Mouse (Mus musculus) layer of hippocampus, adult 8-10 months (tissue): ENCODE measurements around the gene Jmjd6. TPM values are rescaled to one million over a fixed set of nuclear protein-coding genes. Genes with fewer than 3 reads are reported as not detected.
"Not testable (repeated sequence)": the region's sequence is repeated elsewhere in the genome, so short reads cannot be mapped to it uniquely, and the experiment has no call there.

Experiments used
- DNase-seq, 2 experiments: peaks; one replicate each; pipeline ENCODE4 v3.0.0; 2022; ENCODE audit warnings: low spot score in 2 of 2
- total RNA-seq, 4 experiments: library from RNA; stranded (reverse); gene quantifications; 2 replicates each; pipeline ENCODE4 v1.2.4; 2022

Gene Jmjd6
- total RNA-seq, 4 experiments from 2014 or later, result 29.1 to 36.5 (median 32.4) TPM

DNA sequence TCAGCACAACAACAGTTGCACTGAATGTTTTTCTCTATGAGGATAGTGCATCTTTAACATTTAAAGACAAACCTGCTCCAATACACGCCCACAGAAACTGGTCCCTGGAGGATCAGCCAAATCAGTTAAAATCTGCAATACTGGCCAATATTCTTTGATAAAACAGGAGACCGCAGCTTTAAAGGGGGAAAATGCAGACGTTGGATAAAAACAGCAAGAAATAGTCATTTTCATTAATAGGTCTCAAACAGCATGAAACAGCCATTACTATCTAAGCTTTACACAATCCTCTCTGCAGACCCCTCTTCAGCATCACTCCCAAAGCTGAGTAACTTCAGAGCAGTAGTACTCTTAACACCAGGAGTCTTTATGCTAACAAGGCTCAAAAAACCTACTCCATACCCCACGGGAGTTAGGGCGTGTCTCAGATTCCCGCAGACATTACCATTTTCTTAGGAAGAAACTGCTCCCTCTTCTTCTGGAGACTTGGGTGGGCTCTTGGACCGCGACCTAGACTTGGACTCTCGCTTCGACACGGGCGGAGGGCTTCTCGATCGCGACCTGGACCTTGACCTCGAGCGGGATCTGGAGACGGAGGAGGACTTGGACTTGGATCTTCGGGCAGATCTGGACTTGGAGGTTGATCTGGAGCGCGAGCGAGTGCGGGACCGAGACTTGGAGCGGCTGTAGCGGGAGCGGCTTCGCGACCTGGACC, 8.5 kb upstream of the Jmjd6 start:
- DNase-seq, result peak in 1 of 2 experiments; percentile 54

DNA sequence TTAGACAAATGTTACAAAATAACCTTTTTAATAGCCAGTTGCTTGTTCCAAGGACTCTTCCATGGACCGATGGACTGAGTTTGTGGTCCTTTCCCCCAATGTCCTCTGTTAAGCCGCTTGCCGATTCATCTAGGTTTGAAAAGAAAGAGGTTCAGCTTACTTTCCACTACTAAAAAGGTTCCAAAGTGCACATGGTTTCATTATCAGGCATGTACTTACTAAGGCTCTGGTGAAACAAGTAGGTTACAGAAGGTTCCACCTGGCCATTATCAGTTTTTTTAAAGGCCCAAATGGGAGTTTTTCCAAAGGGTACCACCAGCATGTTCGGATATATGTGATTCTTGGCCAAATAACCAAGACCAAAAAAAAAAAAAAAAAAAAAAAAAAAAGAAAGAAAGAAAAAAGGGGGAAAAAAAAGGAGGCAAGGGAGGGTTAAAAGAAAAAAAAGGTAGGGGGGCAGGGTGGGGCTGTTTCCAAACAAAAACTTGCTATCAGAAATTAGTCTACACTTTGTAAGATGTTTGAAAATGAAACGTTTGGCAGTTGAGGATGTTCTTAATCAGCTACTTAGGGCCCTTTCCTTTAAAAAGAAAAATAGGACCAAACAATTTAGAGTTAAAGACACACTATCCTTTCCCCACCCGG, 7.7 kb upstream of the Jmjd6 start:
- DNase-seq, result no peak

DNA sequence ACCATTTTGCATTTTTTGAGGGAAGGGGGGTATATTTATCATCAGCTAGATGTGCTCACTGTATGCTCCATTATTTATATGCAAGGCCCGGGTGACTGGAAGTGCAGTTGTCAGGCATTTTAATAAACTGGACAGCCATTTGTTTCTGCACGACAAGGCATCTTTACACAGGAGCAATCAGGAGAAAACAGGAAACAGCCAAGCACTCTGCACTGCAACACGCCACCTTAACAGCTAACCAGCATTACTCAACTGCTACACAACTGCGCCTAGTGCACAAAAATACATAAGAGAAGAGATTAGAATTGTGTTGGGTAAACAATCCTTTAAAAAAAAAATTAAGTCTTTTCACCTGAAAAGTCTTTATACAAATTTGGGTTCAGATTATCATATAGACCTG, 6.8 kb upstream of the Jmjd6 start:
- no peak for DNase-seq

DNA sequence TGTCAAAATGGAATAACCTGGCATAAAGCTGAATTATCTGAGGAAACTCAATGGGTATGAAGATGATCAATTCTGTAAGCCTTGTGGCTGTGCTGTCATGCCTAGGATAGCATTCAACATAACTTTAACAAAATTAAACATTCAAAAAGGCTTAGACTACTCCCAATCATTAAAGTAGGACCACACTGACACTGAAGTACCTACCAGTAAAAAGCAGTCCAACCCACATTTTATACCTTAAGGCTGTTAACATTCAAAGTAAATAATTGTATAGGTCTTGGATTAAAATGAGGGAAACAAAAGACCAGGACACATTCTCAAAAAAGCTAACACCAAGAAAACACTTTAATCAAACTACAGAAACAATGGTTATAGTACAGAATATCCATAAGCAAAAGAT, 6.3 kb upstream of the Jmjd6 start:
- DNase-seq, result no peak

DNA sequence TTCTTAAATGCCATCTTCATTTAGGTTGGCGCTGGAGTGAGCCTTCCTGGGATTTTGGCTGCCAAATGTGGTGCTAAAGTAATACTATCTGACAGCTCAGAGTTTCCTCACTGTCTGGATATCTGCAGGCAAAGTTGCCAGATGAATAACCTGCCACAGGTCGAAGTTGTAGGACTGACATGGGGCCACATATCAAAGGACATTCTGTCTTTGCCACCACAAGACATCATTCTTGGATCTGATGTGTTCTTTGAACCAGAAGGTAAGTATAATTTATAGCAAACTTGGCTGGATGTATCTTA, 5.6 kb upstream of the Jmjd6 start:
- not testable (repeated sequence) for DNase-seq

DNA sequence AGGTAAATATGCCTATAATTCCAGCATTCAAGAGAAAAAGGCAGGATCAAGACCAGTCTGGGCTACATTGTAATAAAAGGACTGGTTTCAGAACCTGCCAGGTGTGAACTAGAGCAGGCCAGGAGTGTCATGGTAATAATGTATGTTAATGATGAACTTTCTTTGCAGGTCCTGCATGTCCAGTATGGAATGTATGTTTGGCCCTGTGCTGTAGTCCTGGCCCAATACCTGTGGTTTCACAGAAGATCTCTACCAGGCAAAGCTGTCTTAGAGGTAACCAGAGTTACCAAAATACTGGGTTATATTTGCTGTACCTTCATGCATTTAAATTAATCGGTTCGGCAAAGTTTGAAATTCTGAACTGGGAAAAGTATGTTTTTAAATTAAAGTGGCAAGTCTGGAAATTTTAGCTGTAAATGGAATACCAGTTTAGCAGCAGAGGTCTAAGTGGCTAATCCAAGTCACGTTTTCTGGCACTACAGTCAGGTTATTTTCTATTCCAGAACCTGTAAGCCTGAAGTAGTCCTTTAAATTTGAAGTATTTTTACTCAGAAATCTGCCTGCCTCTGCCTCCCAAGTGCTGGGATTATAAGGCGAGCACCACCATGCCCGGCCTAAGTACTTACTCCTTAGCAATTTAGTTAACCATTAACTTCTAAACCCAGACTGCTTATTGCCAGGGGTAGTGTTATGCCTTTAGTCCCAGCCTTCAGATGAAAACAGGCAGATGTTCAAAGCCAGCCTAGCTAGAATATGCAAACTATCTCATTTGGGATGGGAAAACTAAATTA, 5.0 kb upstream of the Jmjd6 start:
- no peak for DNase-seq

DNA sequence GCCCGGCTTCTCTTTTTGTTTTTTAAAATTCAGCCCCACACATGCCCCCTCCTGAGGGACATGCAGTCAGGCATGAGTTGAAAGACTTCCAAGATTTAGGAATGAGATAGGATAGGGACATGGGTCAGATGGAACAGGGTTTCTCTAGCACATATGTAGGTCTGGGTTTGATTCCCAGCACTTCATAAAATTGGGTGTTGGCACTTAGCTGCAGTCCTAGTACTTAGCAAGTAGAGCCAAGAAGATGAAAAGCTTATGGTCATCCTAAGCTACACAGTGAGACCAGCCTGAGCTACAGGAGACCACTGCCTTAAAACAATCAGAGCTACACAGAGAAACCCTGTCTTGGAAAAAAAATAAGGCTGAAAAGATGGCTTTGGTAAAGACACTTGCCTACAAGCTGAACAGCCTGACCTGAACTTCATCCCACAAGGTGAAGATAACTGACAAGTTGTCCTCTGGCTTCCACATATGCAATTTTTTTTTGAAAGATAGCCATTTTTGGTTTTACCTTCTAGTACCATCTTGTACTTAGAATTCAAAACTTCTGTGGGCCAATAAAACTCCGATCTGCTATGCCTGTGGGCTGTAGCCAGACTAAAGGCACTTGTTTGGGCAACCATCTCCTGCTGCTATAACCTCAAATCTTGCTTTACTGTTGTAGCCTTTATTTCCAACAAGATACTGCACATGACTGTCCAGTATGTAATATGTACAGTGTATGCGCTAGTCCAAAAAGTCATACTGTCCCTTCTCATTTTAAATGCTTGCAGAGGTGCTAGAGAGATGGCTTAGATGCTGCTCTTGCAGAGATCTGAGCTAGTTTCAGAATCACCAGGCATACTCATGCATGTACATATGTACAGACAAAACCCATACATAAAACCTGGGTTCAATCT, 4.2 kb upstream of the Jmjd6 start:
- DNase-seq, result no peak

DNA sequence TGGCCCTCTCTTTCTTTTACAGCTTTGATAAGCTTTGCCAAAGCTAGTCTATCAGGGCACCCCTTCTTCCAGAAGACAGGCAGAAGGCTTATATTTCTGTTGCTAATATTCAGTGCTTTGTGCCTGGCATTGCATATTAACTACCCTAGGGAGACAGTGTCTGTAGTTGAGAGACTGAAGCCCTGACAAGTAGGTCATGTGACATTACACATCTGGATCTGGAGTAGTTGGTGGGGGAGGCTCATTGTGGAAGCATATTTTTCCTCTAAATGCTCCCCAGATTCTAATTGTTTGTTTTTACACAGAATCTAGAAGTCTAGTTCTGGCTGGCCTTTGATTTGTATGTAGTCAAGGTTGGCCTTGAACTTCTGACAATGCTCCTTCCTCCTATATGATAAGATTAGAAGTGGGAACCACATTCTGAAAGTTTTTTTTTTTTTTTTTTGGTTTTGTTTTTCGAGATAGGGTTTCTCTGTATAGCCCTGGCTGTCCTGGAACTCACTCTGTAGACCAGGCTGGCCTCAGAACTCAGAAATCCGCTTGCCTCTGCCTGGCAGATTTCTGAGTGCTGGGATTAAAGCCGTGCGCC, 3.4 kb upstream of the Jmjd6 start:
- DNase-seq, result no peak

DNA sequence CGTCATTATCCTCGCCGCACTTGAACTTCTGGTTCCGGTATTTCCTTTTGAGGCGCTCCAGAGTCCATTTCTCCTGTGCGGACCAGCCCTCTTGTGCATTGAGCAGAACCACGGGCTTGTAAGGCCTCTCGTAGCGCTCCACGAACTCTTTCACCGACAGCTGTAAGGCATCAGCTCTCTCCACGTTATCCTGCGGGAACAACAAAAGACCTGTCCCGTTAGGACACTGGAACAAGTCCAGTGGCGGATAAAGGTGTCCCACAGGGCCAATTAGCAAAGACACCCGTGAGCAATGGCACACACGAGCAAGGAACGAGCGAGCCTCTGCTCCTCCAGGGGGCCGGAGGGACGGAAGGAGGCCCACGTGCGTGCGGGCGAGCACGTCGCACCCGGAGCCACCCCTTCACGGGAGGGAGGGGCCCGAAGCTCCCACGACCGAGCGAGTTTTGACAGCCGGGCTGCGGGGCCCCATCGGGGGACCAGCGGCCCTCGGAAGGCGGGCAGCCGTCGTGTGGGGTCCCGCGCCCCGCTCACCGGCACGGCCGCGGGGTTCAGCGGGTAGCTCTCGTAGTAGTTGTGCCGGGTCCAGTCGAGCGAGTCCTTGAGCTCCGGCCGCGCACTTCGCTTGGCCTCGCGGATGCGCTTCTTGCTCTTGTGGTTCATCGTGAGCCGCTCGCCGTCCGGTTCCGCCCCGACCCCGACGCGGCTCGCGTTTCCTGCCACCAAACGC, 553 bp downstream of the Jmjd6 start:
- peak; percentile 60 to 63 for DNase-seq

DNA sequence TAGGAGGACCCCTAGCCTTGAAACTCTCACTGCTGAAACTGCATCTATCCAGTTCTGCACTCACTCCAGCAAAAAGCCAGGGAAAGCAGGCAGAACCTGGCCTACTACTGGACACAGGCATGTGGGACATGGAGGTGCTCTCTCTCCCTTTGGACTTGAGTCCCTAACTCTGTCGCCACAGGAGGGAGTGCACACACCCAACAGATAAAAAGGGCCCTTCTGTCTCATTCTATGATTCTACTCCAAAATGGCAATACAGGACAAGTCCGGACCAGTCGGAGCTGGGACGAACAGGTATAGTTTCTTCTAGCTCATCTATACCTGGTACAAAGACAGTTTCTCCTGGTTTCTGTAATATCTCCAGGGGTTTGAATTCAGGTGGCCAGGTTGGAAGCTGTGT, 2.5 kb downstream of the Jmjd6 start:
- DNase-seq, result no peak

DNA sequence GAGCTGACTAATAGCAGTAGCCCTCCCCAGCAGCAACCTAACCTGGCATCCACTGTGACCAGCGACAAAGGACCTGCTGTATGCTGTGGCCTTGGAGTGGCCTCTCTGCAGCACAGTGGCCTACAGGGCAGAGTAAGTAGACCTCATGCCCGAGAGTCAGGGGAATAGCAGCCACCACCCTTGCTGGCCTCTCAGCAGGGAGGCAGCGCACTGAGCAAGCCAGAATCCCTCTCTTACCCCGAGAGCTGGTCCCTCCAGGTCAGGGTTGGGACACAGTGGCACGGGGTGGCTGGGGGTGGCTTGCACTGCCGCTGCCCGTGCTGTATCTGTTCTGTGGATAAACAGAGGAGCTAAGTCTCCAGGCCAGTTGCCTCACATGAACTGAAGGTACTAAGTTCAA, 3.6 kb downstream of the Jmjd6 start:
- DNase-seq, result no peak

DNA sequence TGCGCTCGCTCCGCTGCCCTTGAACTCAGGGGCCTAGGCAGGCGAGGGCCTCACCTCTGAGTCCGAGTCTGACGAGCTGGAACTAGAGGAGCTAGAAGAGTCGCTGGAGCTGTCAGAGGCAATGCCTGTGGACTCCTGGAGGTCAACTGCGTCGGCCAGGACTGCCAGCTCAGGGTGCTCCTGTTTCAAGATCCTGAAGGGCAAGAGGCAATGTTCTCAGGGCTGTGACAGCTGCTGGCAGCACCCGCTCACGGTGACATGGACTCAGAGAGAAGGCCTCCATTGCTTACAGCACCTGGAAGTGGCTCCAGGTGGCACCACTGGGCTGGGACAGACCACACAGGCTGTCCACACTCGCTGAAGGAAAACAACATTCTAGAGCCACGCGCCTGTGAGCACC, 4.3 kb downstream of the Jmjd6 start:
- no peak for DNase-seq

DNA sequence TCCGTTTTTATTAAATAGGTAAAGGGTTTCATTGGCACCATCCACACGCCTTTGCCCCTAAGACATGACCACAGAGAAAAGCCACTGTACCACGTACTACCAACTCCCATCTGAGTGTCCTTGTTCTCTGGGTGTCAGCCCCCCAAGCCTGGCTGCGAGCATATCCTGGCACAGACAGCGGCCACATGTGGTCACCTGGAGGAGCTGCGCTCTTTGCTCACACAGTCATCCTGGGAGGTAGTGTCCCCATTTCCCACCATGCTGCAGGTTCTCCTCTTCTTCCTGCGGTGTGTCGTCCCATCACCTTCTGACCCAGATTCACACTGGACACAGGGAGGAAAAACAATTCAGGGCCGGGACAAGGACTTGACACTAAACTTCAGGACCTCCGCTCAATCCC, 5.8 kb downstream of the Jmjd6 start:
- no peak for DNase-seq

DNA sequence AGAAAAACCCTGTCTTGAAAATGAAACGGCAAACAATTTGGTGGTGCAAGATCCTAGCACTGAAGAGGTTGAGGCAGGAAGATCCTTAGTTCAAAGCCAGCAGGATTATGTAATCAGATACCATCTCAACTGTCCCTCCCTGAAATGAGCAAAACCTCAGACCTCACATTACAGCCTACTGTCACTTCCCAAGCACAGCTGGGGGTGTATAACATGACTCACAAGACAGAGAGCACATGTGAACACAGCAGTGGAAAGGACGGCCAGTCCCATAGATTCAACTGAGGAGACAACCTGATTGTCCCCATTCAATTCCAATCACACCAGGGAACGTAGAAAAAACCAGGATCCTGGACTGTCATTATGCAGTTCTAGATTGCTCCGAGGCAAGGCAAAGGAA, 7.0 kb downstream of the Jmjd6 start:
- no peak for DNase-seq

DNA sequence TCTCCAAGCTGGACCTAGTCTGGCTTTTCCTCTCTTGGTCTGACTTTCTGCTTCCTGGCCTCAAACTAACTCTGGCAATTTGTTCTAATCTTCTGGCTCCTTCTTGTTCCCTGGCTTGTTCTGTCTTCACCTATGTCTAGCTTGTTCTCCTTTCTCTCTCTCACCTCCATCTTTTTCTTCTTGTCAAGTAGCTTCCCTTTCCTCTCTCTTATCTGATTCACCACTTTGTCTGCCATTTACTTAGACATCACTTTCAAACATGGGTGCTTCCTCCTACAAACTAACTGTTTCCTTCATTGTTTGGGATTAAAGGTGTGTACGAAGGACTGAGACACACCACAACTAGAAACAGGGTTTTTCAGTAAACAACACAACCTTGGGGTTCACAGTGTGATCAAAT, 8.3 kb downstream of the Jmjd6 start:
- no peak for DNase-seq

DNA sequence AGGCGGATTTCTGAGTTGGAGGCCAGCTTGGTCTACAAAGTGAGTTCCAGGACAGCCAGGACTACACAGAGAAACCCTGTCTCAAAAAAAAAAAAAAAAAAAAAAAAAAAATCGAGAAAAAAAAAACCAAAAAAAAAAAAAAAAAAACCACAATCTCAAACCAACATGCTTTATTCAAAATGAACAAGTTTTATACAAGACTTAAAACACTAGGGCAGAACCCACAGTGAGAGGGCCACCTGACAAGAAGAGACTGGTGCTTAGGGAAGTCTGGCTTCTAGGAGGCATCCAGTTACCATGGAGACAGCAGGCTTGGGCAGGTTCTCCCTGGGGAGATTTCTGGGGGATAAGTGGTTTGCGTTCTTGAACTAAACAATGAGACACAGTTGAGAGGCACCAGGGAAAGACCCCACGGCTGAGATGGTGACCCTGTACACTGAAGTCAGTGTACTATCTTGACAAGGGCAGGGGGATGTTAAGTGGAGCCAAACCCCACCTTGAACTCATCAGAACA, 11.0 kb downstream of the Jmjd6 start:
- DNase-seq, result no peak

DNA sequence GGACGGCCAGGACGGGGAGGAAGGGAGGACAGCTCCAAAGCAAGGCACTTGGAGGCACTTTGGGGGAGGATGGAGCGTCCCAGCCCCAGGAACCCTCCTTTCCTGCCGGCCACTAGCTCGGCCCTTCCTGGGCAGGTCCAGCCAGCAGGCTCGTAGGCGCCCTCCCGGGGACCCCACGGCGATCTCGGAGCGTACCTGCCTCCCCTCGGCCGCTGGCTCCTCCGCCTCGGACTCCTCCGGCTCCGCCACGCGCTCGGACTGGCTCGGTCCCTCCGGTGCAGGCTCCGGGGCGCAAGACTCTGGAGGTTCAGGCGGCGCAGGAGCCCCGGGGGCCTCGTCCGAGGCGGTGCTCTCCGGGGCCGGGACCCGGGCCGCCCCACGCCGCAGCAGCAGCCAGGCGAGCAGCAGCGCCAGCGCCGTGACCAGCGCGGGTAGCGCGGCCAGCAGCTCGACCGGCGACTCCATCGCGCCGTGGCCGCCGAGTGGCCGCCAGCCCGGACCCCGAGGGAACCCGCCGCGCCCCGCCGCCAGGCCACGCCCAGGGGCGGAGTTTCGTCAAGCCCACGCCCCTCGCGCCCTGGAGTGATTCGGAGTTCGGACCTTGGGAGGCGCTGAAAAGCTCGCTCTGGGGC, 15.6 kb downstream of the Jmjd6 start, which contains the start of gene Mxra7:
TSS of gene Mxra7 (minus strand) at position 513 of the 632 bp plus-strand sequence.
- DNase-seq, result peak in 1 of 2 experiments; percentile 48

DNA sequence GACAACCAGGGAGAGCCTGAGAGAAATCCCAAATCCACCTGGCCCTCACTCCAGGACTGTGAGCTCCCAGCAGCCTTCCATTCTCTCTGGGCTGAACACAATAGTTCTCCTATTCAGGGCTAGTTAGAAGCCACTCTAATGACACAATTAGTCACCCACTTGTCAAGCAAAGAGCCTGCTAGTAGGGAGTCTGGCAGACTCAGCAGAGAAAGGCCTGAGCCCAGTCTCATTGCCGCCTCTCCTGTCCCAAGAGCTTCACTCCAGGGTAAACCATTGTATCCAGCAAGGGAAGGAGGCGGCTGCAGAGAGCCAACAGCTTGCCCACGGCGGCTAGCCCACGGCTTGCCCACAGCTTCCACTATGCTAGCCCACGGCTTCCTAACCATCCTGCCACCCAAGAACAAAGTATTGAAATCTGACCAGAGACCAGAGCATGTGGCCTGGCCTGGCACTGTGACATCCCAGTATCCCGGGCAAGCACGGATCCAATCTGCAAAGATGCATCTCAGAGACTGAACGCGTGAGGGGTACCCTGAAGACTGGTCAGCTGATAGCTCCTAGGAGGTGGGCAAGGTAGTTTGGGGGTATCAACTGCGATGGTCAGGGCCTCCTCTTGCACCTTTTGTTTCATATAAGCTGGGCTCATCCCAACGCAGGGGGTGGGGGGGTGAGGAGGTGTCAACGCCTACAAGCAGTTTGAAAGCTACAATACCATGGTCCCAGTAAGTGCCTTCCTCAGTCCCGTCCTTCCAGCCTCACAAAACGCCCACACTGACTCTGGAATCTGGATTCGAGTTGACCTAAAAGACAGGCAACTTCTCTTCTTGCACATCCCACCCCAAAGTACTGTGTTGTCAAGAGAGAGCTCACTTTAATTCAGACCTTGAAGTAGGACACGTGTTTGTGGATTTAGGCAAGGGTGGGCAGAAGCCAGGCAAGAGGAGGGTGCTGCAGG, 16.4 kb downstream of the Jmjd6 start:
- no peak for DNase-seq

DNA sequence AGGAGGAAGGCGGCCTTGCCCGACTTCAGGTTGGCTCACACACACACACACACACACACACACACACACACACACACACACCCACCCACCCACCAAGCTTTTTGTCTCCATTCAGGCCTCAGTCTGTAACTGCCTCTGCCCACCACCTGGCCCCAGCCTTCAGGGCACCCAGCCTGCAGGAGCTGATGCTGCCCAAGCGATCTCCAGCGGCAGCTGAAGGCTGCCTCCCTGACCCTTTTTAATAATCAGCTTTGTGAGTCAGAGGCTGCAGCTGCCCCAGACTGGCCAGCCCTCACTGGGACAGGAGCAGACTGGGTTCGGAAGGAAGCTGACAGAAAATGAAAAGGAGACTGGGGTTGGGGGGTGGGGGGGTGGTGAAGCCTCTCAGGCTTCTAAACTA, 18.0 kb downstream of the Jmjd6 start:
- DNase-seq, result no peak
